Mouse (Mus musculus) spleen, adult 2 months (tissue): ENCODE results near the gene Olfr713.

Source experiments
- CTCF ChIP-seq: fragments of 200-500 bp; IDR thresholded peaks from 2 replicates; pipeline ENCODE4 v1.5.1; 2011; ENCODE audit warnings: mild to moderate bottlenecking, inconsistent platforms; ENCODE audit not compliant: insufficient read depth, insufficient read length, insufficient replicate concordance; ENCODE audit errors: extremely low read depth
- POLR2A ChIP-seq: fragments of 200-500 bp; IDR thresholded peaks from 2 replicates; pipeline ENCODE4 v1.6.1; 2011; ENCODE audit warnings: low read depth, low read length, inconsistent platforms

DNA sequence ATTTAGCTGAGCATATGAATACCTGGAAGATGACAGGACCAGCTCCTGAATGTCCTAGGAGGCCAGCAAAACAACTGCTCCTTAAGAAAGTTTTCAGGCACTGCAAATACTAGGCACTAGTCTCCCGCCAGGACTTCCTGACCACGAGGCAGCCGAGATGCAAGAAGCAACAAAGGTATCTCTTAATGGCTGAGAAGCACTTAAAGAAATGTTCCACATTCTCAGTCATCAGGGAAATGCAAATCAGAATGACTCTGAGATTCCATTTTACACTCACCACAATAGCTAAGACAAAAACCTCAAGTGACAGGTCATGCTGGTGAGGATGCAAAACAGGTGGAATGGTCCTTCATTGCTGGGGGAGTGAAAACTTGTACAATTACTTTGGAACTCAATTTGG, 45.7 kb upstream of the Olfr713 start:
- TF ChIP-seq CTCF (no peak), POLR2A (no peak)
